ENCODE assay signal across 32 mouse cellular contexts in genomic region chr17:7592491-7592890, GRCm38 (mm10).
"Had no signal": no experiment of that assay in that cellular context is flagged by ENCODE, and none has a peak within 500 bp of the region (broad histone marks: within the 10 kb centered on the region; RNA-seq: fewer than 3 reads in every experiment).

No protein-coding gene starts in this region.

- ATAC-seq: liver, embryonic 12.5 days; liver, postnatal 0 days; lung, postnatal 0 days; midbrain, embryonic 13.5 days; midbrain, embryonic 15.5 days; midbrain, embryonic 16.5 days had no signal

- H3K36me3 ChIP-seq: limb, embryonic 10.5 days; limb, embryonic 12.5 days; limb, embryonic 13.5 days; limb, embryonic 15.5 days; liver, embryonic 12.5 days; liver, embryonic 13.5 days; liver, embryonic 15.5 days; lung, embryonic 15.5 days; midbrain, embryonic 10.5 days; midbrain, embryonic 12.5 days; midbrain, embryonic 13.5 days; midbrain, embryonic 15.5 days; neural tube, embryonic 12.5 days had no signal

- H3K4me3 ChIP-seq: limb, embryonic 10.5 days; limb, embryonic 12.5 days; limb, embryonic 13.5 days; limb, embryonic 15.5 days; liver, embryonic 12.5 days; liver, embryonic 13.5 days; liver, embryonic 15.5 days; lung, embryonic 15.5 days; megakaryocyte, embryonic 14.5 days; midbrain, embryonic 10.5 days; midbrain, embryonic 12.5 days; midbrain, embryonic 13.5 days; midbrain, embryonic 15.5 days; myocyte; neural tube, embryonic 12.5 days had no signal

- H3K27me3 ChIP-seq: limb, embryonic 12.5 days; limb, embryonic 13.5 days; limb, embryonic 15.5 days; liver, embryonic 12.5 days; liver, embryonic 13.5 days; liver, embryonic 15.5 days; lung, embryonic 15.5 days; megakaryocyte, embryonic 14.5 days; midbrain, embryonic 12.5 days; midbrain, embryonic 13.5 days; midbrain, embryonic 15.5 days; neural tube, embryonic 12.5 days had no signal

- DNase-seq: left cerebral cortex, postnatal 4 days; liver; liver, embryonic 13.5 days; liver, postnatal 0 days; lung, adult 18-20 months; lung, adult 2 months; lung, embryonic 14.5 days; lung, postnatal 10 days; lung, postnatal 14 days; lung, postnatal 36 days; lung, postnatal 4 days; midbrain, embryonic 14.5 days had no signal

- H3K9me3 ChIP-seq: limb, embryonic 10.5 days; limb, embryonic 13.5 days; limb, embryonic 15.5 days; liver, embryonic 12.5 days; liver, embryonic 13.5 days; liver, embryonic 15.5 days; lung, embryonic 15.5 days; midbrain, embryonic 10.5 days; midbrain, embryonic 12.5 days; midbrain, embryonic 13.5 days; midbrain, embryonic 15.5 days; neural tube, embryonic 12.5 days had no signal

- H3K4me1 ChIP-seq: limb, embryonic 10.5 days; limb, embryonic 12.5 days; limb, embryonic 13.5 days; limb, embryonic 15.5 days; liver, embryonic 12.5 days; liver, embryonic 13.5 days; liver, embryonic 15.5 days; megakaryocyte, embryonic 14.5 days; midbrain, embryonic 10.5 days; midbrain, embryonic 12.5 days; midbrain, embryonic 13.5 days; midbrain, embryonic 15.5 days; neural tube, embryonic 12.5 days had no signal

- H3K4me2 ChIP-seq: limb, embryonic 12.5 days; limb, embryonic 13.5 days; limb, embryonic 15.5 days; liver, embryonic 11.5 days; liver, embryonic 12.5 days; liver, embryonic 13.5 days; liver, embryonic 15.5 days; lung, embryonic 14.5 days; lung, embryonic 15.5 days; midbrain, embryonic 11.5 days; midbrain, embryonic 12.5 days; midbrain, embryonic 13.5 days; midbrain, embryonic 15.5 days; neural tube, embryonic 12.5 days had no signal

- H3K9ac ChIP-seq: limb, embryonic 12.5 days; limb, embryonic 13.5 days; limb, embryonic 15.5 days; liver, embryonic 12.5 days; liver, embryonic 13.5 days; liver, embryonic 14.5 days; liver, embryonic 15.5 days; liver, postnatal 0 days; lung, embryonic 14.5 days; lung, embryonic 15.5 days; midbrain, embryonic 12.5 days; midbrain, embryonic 13.5 days; midbrain, embryonic 15.5 days; neural tube, embryonic 12.5 days had no signal

- H3K27ac ChIP-seq: limb, embryonic 10.5 days; limb, embryonic 12.5 days; limb, embryonic 13.5 days; limb, embryonic 15.5 days; liver, embryonic 12.5 days; liver, embryonic 13.5 days; liver, embryonic 14.5 days; liver, embryonic 15.5 days; lung, embryonic 15.5 days; macrophage; midbrain, embryonic 10.5 days; midbrain, embryonic 12.5 days; midbrain, embryonic 13.5 days; midbrain, embryonic 15.5 days; neural tube, embryonic 12.5 days had no signal
